Mouse (Mus musculus): ENCODE data around the gene Aar2.

- TF ChIP-seq POLR2A (IDR thresholded peaks at IDR 0.05; ENCODE audit: low read depth, low read length), result no peak
- TF ChIP-seq EP300 (IDR thresholded peaks at IDR 0.05; ENCODE audit: low read length), result no peak
Observed at GRCm38 (mm10) chr2:156603671-156604070, 56.3 kb downstream of the Aar2 start.
